Mouse (Mus musculus) limb, embryonic 11.5 days (tissue): ENCODE results near the gene Sobp. TPM values are rescaled to one million over a fixed set of nuclear protein-coding genes. Genes with fewer than 3 reads are reported as not detected.

Experiments
- ATAC-seq: fragments of 200-750 bp; cut with Nextera tagmentation; 2 replicates; pipeline ENCODE4 v1.8.0; 2017; ENCODE audit warnings: low read depth; ENCODE audit not compliant: insufficient number of reproducible peaks, low FRiP score, low TSS enrichment
- DNase-seq: peaks from one replicate; pipeline ENCODE4 v3.0.0-alpha.2; 2015; ENCODE audit warnings: low spot score
- H3K27ac ChIP-seq: fragments of 300-500 bp; sonication (generic); replicated peaks from 2 replicates; pipeline ENCODE4 v1.5.1; 2014; ENCODE audit warnings: low read depth, mild to moderate bottlenecking, low read length
- H3K27me3 ChIP-seq: fragments of 300-500 bp; sonication (generic); 2 replicates; pipeline ENCODE4 v1.6.1; 2014; ENCODE audit warnings: mild to moderate bottlenecking, low read length, mixed read lengths; ENCODE audit not compliant: control insufficient read depth, insufficient read depth
- H3K36me3 ChIP-seq: fragments of 300-500 bp; sonication (generic); 2 replicates; pipeline ENCODE4 v1.6.1; 2014; ENCODE audit warnings: mild to moderate bottlenecking, low read length, moderate library complexity, mixed read lengths; ENCODE audit not compliant: control insufficient read depth, insufficient read depth
- H3K4me1 ChIP-seq: fragments of 300-500 bp; sonication (generic); 2 replicates; pipeline ENCODE4 v1.6.1; 2014; ENCODE audit warnings: low read length, mixed read lengths; ENCODE audit not compliant: control insufficient read depth, insufficient read depth
- H3K4me2 ChIP-seq: fragments of 300-500 bp; sonication (generic); 2 replicates; pipeline ENCODE4 v1.6.1; 2014; ENCODE audit warnings: low read depth, mild to moderate bottlenecking, moderate library complexity; ENCODE audit not compliant: severe bottlenecking
- H3K4me3 ChIP-seq: fragments of 300-500 bp; sonication (generic); 2 replicates; pipeline ENCODE4 v1.5.1; 2014; ENCODE audit warnings: low read depth, low read length
- H3K9ac ChIP-seq: fragments of 300-500 bp; sonication (generic); 2 replicates; pipeline ENCODE4 v1.6.1; 2014; ENCODE audit warnings: mild to moderate bottlenecking, low read length
- H3K9me3 ChIP-seq: fragments of 300-500 bp; sonication (generic); 2 replicates; pipeline ENCODE4 v1.6.1; 2016; ENCODE audit warnings: low read length; ENCODE audit not compliant: control insufficient read depth
- WGBS: fragments of 180-500 bp; shearing (Covaris S2); extraction: QIAGEN DNeasy Blood & Tissue Kit; methylation state at CpG from one replicate; pipeline ENCODE4 v1.1.7; 2014; 5-methylcytosine and 5-hydroxymethylcytosine counted together
- polyA plus RNA-seq: library from polyadenylated mRNA; unstranded; fragments of >200 nt; fragmentation: Nextera tagmentation; extraction: Ambion mirVana; gene quantifications from 2 replicates; pipeline ENCODE4 v1.2.1, GENCODE M21; 2014

Sobp gene
- 3.2 and 3.9 TPM in 2 replicates for polyA plus RNA-seq

DNA sequence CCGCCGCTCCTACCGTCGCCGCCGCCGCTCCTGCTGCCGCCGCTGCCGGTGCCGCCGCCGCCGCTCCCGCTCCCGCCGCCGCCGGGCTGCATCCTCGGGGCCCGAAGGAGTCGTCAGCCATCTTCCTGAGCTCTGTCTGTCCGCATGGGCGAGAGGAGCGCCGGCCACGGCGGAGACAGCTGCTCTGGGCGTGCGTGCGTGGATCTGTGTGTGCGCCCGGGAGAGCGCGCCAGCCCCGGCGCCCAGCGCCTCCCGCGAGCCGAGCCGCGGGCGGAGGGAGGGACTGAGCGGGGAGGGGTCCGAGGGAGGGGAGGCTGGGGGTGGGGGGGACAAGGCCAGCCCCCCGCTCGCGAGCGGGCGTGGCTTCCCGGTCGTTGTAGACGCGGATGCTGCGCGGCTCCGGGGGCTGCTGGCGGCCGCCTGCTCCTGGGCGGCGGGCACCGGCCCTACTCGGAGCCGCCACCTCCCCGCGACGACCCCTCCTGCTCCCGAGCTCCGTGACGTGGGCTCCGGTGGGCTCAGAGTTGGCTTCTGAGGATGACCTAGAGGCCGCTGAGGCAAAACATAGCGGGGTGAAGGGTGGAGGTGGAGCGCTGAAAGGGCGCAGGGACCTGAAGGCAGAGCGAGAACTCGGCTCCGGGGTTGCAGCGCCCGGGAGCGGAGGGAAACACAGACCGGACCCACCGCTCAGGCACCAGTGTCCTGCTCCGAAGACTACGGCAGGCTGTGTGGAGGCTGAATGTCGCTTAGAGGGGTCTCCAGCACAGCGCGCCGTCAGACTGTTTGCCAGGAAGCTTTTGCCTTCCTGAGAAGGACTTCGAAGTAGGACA, at the start of gene Sobp, which contains the start of gene 9030612E09Rik:
Gene Sobp, minus strand, starts transcription at position 205 of the 830 bp plus-strand sequence.
Gene 9030612E09Rik, plus strand, starts transcription at position 379 of the 830 bp plus-strand sequence.
- H3K9ac ChIP-seq: peak within 1 kb of the TSS; percentile 83
- H3K27me3 ChIP-seq: peaks cover 8% of the 10 kb centered on the region
- peak within 1 kb of the TSS; percentile 96 for H3K4me2 ChIP-seq
- no peaks in the 10 kb centered on the region for H3K36me3 ChIP-seq
- H3K4me1 ChIP-seq: peaks cover 12% of the 10 kb centered on the region
- ATAC-seq: peak; percentile 69
- no peaks in the 10 kb centered on the region for H3K9me3 ChIP-seq
- H3K27ac ChIP-seq: 0 out of 2 replicates have a peak within 1 kb of the TSS, but pooled peaks have one; percentile 24
- peak within 1 kb of the TSS; percentile 77 for H3K4me3 ChIP-seq
- under 1% methylated on average over 74 of the region's 91 CpGs for WGBS
- DNase-seq: peak; percentile 77

DNA sequence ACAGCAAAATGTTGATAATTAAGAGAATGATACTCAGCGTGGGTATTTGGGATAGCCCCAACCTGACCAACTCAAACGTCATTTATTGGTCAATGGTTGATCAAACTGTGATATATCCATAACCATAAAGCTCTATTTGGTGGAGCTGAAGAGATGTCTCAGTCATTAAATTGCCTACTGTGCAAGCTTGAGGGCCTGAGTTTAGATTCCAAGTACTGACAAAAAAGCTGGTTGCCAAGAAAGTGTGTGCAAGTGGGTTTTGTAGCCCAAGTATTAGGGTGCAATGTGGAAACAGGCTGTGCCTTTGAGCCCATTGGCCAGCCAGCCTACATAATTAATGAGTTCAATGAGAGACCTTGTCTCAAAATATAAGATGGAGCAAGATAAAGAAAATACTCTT, 49.1 kb upstream of the Sobp start:
- no peaks in the 10 kb centered on the region for H3K9me3 ChIP-seq
- no peak for DNase-seq
- H3K9ac ChIP-seq: no peak overlapping the region
- peaks cover 3% of the 10 kb centered on the region; the same call in 1 of the 2 replicates for H3K4me1 ChIP-seq
- no peaks in the 10 kb centered on the region for H3K36me3 ChIP-seq
- H3K4me2 ChIP-seq: no peak overlapping the region
- H3K4me3 ChIP-seq: no peak overlapping the region
- H3K27ac ChIP-seq: no peak overlapping the region
- H3K27me3 ChIP-seq: no peaks in the 10 kb centered on the region
- no peak for ATAC-seq
- 85% methylated on average over 2 of the region's 2 CpGs for WGBS

DNA sequence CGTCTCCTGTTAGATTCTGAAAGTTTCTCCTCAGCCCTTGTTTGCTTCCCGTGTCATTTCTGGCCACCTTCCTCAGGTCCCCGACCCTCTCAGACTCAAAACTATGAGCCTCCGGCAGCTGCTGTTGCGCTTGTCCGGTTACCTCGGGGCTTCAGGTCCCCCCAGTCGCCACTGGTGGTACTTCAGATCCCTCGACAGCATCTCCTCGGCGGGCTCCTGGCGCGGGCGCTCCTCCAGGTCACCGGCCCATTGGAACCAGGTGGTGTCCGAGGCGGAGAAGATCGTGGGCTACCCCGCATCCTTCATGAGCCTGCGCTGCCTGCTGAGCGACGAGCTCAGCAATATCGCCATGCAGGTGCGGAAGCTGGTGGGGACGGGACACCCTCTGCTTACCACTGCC, 47.3 kb upstream of the Sobp start:
- Histone ChIP-seq H3K9me3 (no peaks in the 10 kb centered on the region), H3K27me3 (no peaks in the 10 kb centered on the region), H3K9ac (peak overlapping the region; percentile 78), H3K27ac (peak overlapping the region; percentile 75), H3K36me3 (no peaks in the 10 kb centered on the region), H3K4me3 (peak overlapping the region; percentile 91), H3K4me2 (peak overlapping the region; percentile 84), H3K4me1 (peaks cover 3% of the 10 kb centered on the region; the same call in 1 of the 2 replicates)
- DNase-seq (no peak), ATAC-seq (peak; percentile 36; the same call in 1 of the 2 replicates)
- WGBS: under 1% methylated on average over 25 of the region's 25 CpGs

DNA sequence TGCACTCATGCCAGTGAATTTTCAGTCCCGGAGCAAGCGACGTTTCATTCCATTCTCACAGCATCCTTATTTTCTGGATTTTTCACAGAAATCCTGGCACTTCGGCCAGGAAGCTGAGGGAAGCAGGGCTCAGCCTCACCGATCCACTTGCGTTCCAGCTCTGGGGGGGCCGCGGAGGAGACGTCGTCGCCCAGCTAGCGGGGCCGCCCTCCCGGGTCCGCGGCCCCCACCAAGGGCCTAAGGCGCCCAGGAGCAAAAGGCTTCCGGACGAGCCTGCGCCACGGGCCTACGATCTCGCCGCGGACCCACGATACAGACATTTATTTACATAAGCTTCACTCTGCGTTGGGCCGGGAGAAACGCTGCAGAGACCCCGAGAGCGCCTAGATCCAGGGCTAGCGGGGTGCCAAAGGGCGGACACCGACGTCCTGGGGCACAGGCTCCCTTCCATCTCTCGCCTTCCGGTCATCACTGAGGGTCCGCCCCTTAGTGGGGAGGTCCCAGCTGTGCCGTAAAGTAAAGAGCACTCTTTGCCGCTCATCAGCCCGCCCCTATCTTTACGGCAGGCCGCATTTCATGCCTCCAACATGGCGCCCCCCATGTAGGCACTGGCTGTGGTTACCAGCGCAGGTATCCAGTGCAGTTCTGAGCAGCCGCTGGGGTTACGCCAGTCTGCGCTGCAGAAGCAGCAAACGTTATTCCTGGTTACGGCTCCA, 46.7 kb upstream of the Sobp start, which contains the start of gene Pdss2:
Gene Pdss2, plus strand, starts transcription at position 577 of the 716 bp plus-strand sequence.
- peak; percentile 98 for ATAC-seq
- peaks cover 3% of the 10 kb centered on the region; the same call in 1 of the 2 replicates for H3K4me1 ChIP-seq
- peak within 1 kb of the TSS; percentile 91 for H3K4me3 ChIP-seq
- peak; percentile 94 for DNase-seq
- H3K36me3 ChIP-seq: no peaks in the 10 kb centered on the region
- H3K27ac ChIP-seq: peak within 1 kb of the TSS; percentile 82
- no peaks in the 10 kb centered on the region for H3K27me3 ChIP-seq
- peak within 1 kb of the TSS; percentile 84 for H3K4me2 ChIP-seq
- peak within 1 kb of the TSS; percentile 92 for H3K9ac ChIP-seq
- WGBS: 0% methylated on average over 49 of the region's 50 CpGs
- no peaks in the 10 kb centered on the region for H3K9me3 ChIP-seq

DNA sequence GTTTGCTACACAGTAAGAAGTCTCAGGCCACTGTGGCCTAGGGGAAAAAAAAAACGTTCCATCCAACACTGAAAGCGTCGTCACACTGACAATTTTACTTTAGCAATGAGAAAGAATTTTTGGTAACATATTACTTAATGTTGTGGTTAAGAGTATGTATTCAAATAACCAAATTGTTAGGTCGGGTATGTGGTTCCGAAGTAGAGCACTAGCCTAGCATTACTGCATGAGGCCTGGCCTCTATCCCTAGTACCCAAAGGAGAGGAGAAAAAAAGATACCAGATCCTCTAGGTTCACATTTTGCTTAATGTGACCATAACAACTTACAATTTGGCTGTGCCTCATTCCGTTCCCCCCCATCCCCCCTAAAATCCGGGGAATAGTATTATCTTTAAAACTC, 46.1 kb upstream of the Sobp start:
- H3K9ac ChIP-seq: peak overlapping the region; percentile 92
- H3K4me2 ChIP-seq: peak overlapping the region; percentile 57
- H3K9me3 ChIP-seq: no peaks in the 10 kb centered on the region
- H3K4me3 ChIP-seq: peak overlapping the region; percentile 91
- no peaks in the 10 kb centered on the region for H3K27me3 ChIP-seq
- H3K27ac ChIP-seq: no peak overlapping the region; the same call in 1 of the 2 replicates
- ATAC-seq: no peak
- H3K36me3 ChIP-seq: no peaks in the 10 kb centered on the region
- WGBS: 24% methylated on average over 7 of the region's 7 CpGs
- H3K4me1 ChIP-seq: peaks cover 3% of the 10 kb centered on the region; the same call in 1 of the 2 replicates
- no peak for DNase-seq

DNA sequence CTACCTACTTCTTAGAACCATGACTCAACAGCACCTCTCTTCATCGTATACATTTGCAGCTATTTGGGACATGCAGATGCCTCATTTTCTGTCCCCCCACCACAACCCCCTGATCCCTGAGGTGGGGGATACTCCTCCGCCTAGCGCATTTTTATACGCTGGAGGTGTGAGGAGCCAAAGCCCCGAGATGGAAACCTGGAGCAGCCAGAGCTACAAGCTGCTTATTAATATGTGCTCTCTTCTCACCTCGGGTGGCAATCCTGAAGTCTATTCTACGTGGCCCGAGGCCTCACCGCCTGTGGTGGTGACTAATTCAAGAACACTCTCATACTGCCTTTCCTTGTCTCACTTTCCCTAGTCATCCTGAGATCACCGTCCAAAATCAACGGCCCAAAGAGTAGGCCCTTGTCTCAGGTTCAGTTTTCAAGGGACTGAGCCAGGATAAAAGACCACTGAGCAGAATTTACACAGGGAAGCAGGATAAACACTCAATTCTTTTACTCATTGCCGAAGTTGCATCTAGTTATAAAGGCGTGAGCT, 43.1 kb upstream of the Sobp start:
- Histone ChIP-seq H3K4me1 (peaks cover 3% of the 10 kb centered on the region; the same call in 1 of the 2 replicates), H3K4me3 (no peak overlapping the region), H3K4me2 (no peak overlapping the region), H3K36me3 (no peaks in the 10 kb centered on the region), H3K9me3 (no peaks in the 10 kb centered on the region), H3K27me3 (no peaks in the 10 kb centered on the region), H3K27ac (no peak overlapping the region), H3K9ac (no peak overlapping the region)
- WGBS: 92% methylated on average over 13 of the region's 13 CpGs
- no peak for ATAC-seq
- DNase-seq: no peak

DNA sequence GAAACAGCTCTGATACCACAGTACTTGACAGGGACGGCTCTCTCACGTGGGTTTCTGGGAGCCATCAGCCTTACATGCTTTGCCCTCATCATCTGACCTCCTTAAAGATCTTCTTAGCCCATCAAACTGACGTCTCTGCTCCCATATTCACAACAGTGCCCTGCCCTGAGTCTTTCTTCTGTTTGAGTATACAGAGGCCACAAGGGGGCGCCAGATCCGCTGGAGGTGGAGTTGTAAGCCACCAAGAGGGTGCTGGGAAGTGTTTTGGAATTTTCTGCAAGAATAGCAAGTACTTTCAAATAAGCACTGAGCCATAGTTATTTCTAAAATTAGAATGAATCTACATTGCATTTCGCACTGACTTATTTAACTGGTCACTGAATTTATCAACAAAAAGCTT, 37.5 kb upstream of the Sobp start:
- no peak overlapping the region for H3K27ac ChIP-seq
- no peak overlapping the region for H3K4me3 ChIP-seq
- H3K4me1 ChIP-seq: no peaks in the 10 kb centered on the region
- no peaks in the 10 kb centered on the region for H3K36me3 ChIP-seq
- H3K4me2 ChIP-seq: no peak overlapping the region
- H3K27me3 ChIP-seq: no peaks in the 10 kb centered on the region
- no peaks in the 10 kb centered on the region for H3K9me3 ChIP-seq
- ATAC-seq (no peak), DNase-seq (peak; percentile 59)
- no peak overlapping the region for H3K9ac ChIP-seq
- 35% methylated on average over 6 of the region's 6 CpGs for WGBS

DNA sequence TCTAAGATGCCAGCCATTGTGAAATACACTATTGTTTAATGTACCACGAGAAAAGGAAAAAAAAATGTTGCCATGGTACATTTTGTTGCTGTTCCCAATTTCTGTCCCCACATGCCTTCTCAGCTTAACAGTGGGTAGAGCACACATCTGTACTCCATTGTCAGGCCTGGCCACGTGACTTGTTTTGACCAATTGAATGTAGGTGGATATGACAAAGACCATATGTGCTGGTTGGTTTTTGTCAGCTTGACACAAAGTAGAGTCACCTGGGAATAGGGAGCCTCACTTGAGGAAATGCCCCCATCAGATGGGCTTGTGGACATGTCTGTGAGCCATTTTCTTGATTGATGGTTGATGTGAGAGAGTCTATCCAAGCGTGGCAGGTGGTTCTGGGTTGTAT, 29.5 kb upstream of the Sobp start:
- no peak overlapping the region for H3K4me3 ChIP-seq
- H3K27ac ChIP-seq: no peak overlapping the region
- DNase-seq (no peak), ATAC-seq (no peak)
- 75% methylated on average over 3 of the region's 3 CpGs for WGBS
- no peak overlapping the region for H3K9ac ChIP-seq
- H3K36me3 ChIP-seq: no peaks in the 10 kb centered on the region
- no peaks in the 10 kb centered on the region for H3K9me3 ChIP-seq
- no peaks in the 10 kb centered on the region for H3K4me1 ChIP-seq
- no peaks in the 10 kb centered on the region for H3K27me3 ChIP-seq
- H3K4me2 ChIP-seq: no peak overlapping the region
